Mouse (Mus musculus): ENCODE data around the gene Metap1. TPM values are rescaled to one million over a fixed set of nuclear protein-coding genes. Genes with fewer than 3 reads are reported as not detected.

The Metap1 gene
- 21.0 and 21.7 TPM in 2 replicates for polyA plus RNA-seq (2012; ENCODE audit: insufficient read depth, insufficient read length, missing spikeins)

DNA sequence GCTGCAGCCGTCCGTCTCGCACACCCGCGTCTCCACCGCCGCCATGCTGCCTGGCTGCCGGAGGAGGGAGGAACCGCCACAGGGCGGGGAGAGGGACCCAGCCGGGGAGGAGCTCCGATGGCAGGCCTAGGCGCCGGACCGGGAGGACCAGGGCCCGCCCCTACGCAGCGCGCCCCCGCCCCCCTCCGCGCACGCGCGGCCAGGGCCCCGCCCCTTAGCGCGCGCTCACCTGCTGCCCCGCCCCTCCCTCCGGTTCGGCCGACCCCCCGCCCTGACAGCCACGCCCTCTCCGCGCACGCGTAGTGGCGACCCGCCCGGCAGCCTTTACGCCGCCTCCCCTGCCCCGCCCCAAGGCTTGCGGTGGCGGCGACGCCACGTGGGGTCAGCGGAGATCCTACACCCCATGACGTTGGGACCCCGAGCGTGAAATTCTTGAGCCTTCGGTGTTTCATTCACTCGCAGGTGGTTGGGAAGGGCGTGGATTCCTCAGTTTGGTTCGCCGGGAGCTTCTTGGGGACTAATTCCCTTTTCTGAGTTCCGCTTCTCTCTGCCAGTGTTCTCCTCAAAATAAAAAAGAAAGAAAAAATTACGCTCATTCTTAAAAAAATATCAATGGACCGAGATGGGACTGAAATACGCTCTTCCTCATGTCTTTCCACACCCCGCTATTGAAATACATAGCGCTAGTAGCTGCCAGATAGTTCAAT lies at the start of gene Metap1:
TSS of gene Metap1 (minus strand) at position 189 of the 707 bp plus-strand sequence.
- Histone ChIP-seq H3K27ac (replicated peaks; ENCODE audit: low read depth, low read length) (peak within 1 kb of the TSS; percentile 83), H3K4me3 (ENCODE audit: insufficient read depth, low read depth, low read length) (peak within 1 kb of the TSS; percentile 91), H3K4me1 (ENCODE audit: control insufficient read depth, insufficient read depth, insufficient read length, low read length) (no peaks in the 10 kb centered on the region)

DNA sequence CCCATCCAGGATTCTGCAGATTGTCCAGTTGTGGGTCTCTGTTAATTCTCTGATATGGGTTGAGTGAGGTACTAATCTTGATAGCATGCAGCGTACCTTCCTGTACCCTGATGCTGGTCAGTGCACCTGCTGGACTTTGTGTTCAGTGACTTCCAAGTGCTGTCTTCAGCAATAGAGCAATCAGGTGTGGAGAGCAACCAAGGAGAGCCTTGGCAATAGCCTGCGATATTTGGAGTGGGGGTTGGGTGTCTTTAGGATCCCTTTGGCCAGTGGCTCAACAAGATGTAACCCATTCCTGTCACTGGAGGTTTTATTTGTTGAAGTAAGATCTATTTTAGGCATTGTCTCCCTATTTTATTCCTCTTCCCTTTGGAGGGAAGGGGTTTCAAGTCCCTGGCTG lies 46.7 kb upstream of the Metap1 start:
- Histone ChIP-seq H3K4me1 (ENCODE audit: control insufficient read depth, insufficient read depth, insufficient read length, low read length) (peaks cover 5% of the 10 kb centered on the region), H3K4me3 (ENCODE audit: insufficient read depth, low read depth, low read length) (no peak overlapping the region), H3K27ac (replicated peaks; ENCODE audit: low read depth, low read length) (no peak overlapping the region)

- no peak overlapping the region for H3K4me3 ChIP-seq (ENCODE audit: insufficient read depth, low read depth, low read length)
- H3K4me1 ChIP-seq (ENCODE audit: control insufficient read depth, insufficient read depth, insufficient read length, low read length) = peaks cover 3% of the 10 kb centered on the region
- no peak overlapping the region for H3K27ac ChIP-seq (replicated peaks; ENCODE audit: low read depth, low read length)
These were observed 43.4 kb upstream of the Metap1 start for GRCm38 (mm10) chr3:138532764-138533163.

- Histone ChIP-seq H3K4me3 (ENCODE audit: insufficient read depth, low read depth, low read length) (no peak overlapping the region), H3K27ac (replicated peaks; ENCODE audit: low read depth, low read length) (no peak overlapping the region), H3K4me1 (ENCODE audit: control insufficient read depth, insufficient read depth, insufficient read length, low read length) (peaks cover 3% of the 10 kb centered on the region)
These were observed 42.3 kb upstream of the Metap1 start for GRCm38 (mm10) chr3:138531479-138532181.

DNA sequence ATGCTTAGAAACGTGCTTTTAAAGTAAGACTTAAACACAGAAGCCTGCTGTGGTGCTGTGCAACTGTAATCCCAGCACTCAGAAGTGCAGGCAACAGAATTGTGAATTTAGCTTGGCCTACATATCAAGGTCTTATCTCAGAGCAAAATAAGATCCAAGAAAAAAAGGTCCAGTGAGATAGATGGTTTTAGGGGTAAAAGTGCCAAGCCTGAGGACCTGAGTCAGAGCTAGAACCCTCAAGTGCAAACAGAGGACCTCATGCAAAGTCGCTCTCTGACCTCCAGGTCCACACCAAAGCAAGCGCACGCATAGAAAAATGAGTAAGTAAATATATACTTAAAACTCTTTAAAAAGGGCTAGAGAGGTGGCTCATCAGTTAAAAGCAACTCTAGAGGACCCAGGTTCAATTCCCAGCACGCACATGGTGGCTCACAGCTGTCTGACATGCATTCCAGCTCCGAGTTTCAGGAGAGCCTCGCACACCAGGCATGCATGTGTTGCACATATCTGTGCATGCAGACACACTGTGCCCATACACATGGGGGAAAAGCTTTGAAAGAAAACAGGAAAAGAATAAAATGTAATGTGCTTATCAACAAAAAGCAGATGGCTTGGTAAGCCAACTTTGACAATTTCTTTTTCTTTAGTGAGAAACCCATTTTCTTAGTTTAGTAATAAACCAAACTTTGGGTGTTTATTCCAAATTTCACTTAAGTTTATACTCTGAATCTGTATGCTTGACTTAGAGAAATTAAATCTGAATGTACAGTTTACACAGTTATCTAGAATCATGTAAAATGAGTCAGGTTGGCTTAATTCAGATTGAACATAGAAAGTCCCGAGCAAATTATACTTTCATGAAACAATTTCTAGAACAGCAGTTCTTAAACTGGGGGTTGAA lies 41.5 kb upstream of the Metap1 start:
- Histone ChIP-seq H3K4me1 (ENCODE audit: control insufficient read depth, insufficient read depth, insufficient read length, low read length) (peaks cover 3% of the 10 kb centered on the region), H3K4me3 (ENCODE audit: insufficient read depth, low read depth, low read length) (no peak overlapping the region), H3K27ac (replicated peaks; ENCODE audit: low read depth, low read length) (no peak overlapping the region)

- Histone ChIP-seq H3K4me1 (ENCODE audit: control insufficient read depth, insufficient read depth, insufficient read length, low read length) (peaks cover 3% of the 10 kb centered on the region), H3K4me3 (ENCODE audit: insufficient read depth, low read depth, low read length) (peak overlapping the region; percentile 84), H3K27ac (replicated peaks; ENCODE audit: low read depth, low read length) (no peak overlapping the region)
These were observed 39.0 kb upstream of the Metap1 start for GRCm38 (mm10) chr3:138528265-138528664.

- peak overlapping the region; percentile 84 for H3K4me3 ChIP-seq (ENCODE audit: insufficient read depth, low read depth, low read length)
- peaks cover 3% of the 10 kb centered on the region for H3K4me1 ChIP-seq (ENCODE audit: control insufficient read depth, insufficient read depth, insufficient read length, low read length)
- H3K27ac ChIP-seq (replicated peaks; ENCODE audit: low read depth, low read length) = no peak overlapping the region
These were observed 38.4 kb upstream of the Metap1 start for GRCm38 (mm10) chr3:138527667-138528231.

DNA sequence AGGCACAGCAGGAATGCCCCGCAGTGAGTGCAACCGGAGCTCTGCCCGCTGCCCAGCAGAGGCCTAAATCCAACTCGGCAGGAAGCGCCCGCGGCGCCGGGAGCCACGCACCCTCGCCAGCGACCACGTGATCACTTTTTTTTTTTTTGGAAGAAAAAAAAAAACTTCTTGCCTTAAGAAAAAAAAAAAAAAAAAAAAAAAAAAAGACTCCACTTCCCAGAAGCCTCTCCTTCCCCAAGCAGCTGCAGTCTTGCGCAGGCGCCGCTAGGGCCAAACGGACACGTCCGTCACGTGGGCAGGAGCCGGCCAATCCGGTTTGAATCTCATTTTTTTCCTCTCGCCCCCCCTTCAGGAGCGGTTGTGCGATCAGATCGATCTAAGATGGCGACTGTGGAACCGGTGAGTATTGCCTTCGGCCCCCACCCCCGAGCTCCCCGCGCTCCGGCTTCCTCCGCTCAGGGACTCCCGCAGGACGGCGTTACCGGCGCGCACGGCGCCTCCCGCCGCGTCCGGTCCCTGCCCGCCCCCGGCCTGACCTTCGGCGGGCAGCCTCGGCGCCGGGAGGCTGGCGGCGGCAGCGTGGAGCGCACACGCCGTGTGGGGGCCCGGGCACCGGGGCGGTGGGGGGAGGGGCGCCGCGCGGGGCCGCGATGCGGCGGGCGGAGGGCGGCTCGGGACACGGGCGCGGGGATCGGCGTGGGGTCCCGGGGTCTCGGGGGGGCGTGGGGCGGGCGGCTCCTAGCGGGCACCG lies 37.8 kb upstream of the Metap1 start:
- Histone ChIP-seq H3K4me3 (ENCODE audit: insufficient read depth, low read depth, low read length) (peak overlapping the region; percentile 84), H3K4me1 (ENCODE audit: control insufficient read depth, insufficient read depth, insufficient read length, low read length) (no peaks in the 10 kb centered on the region; the same call in 1 of the 2 replicates), H3K27ac (replicated peaks; ENCODE audit: low read depth, low read length) (peak overlapping the region; percentile 80)

DNA sequence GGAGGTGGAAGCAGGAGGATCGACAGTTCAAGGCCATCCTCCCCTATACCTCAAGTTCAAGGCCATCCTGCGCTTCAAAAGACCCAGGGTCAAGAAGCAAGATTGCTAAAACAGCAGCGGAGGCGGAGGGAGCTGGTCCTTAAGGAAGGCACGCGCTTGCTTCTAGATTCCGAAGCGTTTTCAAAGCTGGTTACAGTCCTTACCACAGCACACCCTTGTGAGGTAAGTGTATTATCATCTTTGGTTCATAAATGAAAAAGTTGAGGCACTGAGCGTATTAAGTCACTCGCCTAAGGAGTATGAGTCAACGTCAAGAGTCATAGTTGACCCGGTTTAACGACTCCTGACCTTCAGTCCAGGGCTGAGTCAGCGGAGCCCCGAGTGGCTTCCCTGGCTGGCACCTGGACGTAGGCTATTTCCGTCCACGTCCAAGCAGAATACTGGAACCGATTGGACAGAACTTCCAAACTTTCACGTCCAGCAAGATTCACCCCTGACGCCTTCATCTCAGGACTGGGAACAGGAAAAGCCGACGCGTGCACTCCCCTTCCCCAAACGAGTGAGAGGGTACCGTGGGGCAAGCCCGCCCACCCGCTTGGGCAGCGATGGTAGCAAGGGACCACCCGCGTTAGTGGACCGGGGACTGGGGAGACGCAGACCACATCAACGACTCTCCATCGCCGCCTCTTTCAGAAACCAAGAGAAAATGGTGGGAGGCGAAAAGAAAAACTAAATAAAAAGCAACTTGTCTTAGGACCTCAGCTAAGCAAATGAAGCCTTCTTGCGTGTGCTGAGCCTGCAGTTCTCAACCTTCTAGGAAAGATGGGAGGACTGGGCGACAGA lies 37.0 kb upstream of the Metap1 start, which contains the start of gene Eif4e:
TSS of gene Eif4e (plus strand) at position 107 of the 843 bp plus-strand sequence.
- Histone ChIP-seq H3K27ac (replicated peaks; ENCODE audit: low read depth, low read length) (peak within 1 kb of the TSS; percentile 80), H3K4me3 (ENCODE audit: insufficient read depth, low read depth, low read length) (peak within 1 kb of the TSS; percentile 70), H3K4me1 (ENCODE audit: control insufficient read depth, insufficient read depth, insufficient read length, low read length) (no peaks in the 10 kb centered on the region)

DNA sequence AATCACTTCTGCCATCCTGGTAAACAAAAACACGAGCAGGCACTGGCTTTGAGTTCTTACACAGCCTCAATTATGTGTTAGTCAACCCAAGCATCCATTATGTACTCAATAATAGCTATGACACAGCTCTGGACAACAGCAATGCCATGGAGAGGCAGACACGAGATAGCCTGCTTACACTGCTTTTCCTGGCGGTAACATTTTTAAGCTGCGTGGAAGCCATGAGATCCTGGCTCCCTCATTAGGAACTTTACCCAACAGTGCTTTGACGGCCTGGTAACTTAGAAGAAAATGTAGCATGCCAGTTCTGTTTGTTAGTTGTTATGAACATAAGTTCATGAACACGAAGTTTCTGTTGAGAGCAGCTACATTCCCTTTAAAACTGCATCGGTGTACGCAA lies 36.2 kb upstream of the Metap1 start:
- Histone ChIP-seq H3K27ac (replicated peaks; ENCODE audit: low read depth, low read length) (no peak overlapping the region), H3K4me1 (ENCODE audit: control insufficient read depth, insufficient read depth, insufficient read length, low read length) (no peaks in the 10 kb centered on the region), H3K4me3 (ENCODE audit: insufficient read depth, low read depth, low read length) (no peak overlapping the region)

DNA sequence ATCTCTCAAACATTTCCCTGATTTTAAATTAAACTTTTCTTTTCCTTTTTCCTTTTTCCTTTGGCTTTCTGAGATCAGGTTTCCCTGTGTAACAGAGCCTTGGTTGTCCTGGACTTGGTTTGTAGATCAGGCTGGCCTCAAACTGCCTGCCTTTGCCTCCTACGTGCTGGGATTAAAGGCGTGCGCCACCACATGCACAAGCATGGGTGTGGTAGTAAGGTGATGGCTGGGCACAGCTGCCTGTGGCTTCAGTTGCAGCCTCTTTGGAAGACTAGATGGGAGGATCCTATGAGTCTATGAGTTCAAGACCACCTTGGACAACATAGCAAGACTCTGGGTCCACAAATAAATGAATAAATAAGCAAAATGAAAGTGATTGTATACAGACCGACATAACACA lies 34.6 kb upstream of the Metap1 start:
- Histone ChIP-seq H3K27ac (replicated peaks; ENCODE audit: low read depth, low read length) (no peak overlapping the region), H3K4me1 (ENCODE audit: control insufficient read depth, insufficient read depth, insufficient read length, low read length) (no peaks in the 10 kb centered on the region), H3K4me3 (ENCODE audit: insufficient read depth, low read depth, low read length) (no peak overlapping the region)

DNA sequence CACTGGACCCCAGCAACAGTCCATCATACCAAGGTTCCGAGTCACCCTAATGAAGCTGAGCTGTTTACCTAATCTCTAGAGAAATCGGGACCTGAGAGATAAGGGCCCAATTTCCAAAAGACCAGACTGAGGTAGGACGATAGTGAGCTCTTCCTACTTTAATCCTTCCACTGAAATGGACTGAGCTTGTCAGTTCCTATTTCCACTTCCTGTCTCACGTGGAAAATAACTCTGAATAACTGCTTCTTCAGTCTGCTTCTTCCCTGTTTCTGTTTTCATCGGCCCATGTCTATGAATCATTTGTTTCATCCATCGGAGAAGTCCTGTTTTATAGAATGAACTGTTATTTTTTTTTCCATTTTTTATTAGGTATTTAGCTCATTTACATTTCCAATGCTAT lies 29.9 kb upstream of the Metap1 start:
- Histone ChIP-seq H3K4me1 (ENCODE audit: control insufficient read depth, insufficient read depth, insufficient read length, low read length) (no peaks in the 10 kb centered on the region), H3K4me3 (ENCODE audit: insufficient read depth, low read depth, low read length) (no peak overlapping the region), H3K27ac (replicated peaks; ENCODE audit: low read depth, low read length) (no peak overlapping the region; the same call in 1 of the 2 replicates)

GRCm38 (mm10) chr3:138517881-138518280 lies 28.6 kb upstream of the Metap1 start:
- no peak overlapping the region for H3K27ac ChIP-seq (replicated peaks; ENCODE audit: low read depth, low read length)
- no peaks in the 10 kb centered on the region for H3K4me1 ChIP-seq (ENCODE audit: control insufficient read depth, insufficient read depth, insufficient read length, low read length)
- H3K4me3 ChIP-seq (ENCODE audit: insufficient read depth, low read depth, low read length) = no peak overlapping the region

Data from brown adipose tissue, adult 24 weeks (tissue).